ENCODE assay signal across 8 mouse cellular contexts in the genomic region with DNA sequence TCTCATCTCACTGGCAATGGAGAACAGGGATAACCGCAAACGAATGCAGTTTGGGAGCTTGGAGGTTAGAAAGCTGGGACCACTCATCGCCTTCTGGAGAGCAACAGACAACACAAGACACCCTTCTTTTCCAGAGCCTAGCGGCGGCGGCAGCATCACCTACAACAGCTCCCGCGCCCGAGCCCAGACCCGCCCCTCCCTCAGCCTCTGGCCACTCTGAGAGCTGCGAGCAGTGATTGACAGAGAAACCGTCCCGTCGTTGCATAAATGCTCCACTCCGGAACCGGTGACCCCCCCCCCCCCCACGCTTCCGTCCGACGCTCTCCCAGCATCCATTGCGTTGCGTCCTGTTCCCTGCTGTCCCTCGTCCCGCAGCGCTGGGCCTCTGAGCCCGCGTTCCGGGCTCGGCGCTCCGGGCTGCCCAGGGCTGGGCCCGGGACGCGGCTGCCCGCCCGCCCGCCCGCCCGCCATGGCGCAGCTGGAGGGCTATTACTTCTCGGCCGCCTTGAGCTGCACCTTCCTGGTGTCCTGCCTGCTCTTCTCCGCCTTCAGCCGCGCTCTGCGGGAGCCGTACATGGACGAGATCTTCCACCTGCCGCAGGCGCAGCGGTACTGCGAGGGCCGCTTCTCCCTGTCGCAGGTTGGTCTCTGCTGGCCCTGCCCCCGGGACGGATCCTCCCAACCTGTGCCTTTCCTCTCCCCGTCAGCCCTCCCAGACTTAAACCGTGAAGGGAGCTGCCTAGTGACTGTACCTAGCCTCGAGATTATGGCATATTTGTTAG. TPM values are rescaled to one million over a fixed set of nuclear protein-coding genes. Genes with fewer than 3 reads are reported as not detected.
A peak's percentile ranks its signal among the peaks of the same experiment; 100 is the strongest.
DNase-seq lines count a peak whose midpoint lies in the region; ATAC-seq lines count a peak whose summit lies in the region.

A gene (plus strand): TSS at position 343 of the 782 bp plus-strand sequence.

- peak; percentile 100 for ATAC-seq in hindbrain, embryonic 14.5 days (ENCODE audit: low FRiP score)

- peak within 1 kb of the TSS; percentile 87 for H3K4me2 ChIP-seq in hindbrain, embryonic 14.5 days (replicated peaks)

- no peaks in the 10 kb centered on the region for H3K9me3 ChIP-seq in hindbrain, embryonic 14.5 days (ENCODE audit: control insufficient read depth, low read length)

- peaks cover 30% of the 10 kb centered on the region for H3K36me3 ChIP-seq in hindbrain, embryonic 14.5 days (replicated peaks; ENCODE audit: control insufficient read depth, insufficient read depth)

- H3K27ac ChIP-seq in hindbrain, embryonic 14.5 days, result peak within 1 kb of the TSS; percentile 91

- peak; percentile 95 for DNase-seq in R1 (ENCODE audit: low read depth, low spot score)
- peak; percentile 86 to 92 for DNase-seq in cerebellum, postnatal 25 days
- DNase-seq in frontal cortex, postnatal 25 days (ENCODE audit: low spot score in 2 of 2), result peak; percentile 38 to 62
- peak; percentile 92 for DNase-seq in hindbrain, embryonic 14.5 days (ENCODE audit: low spot score)
- peak; percentile 62 for DNase-seq in left cerebral cortex, adult 11 months (ENCODE audit: low spot score)
- peak; percentile 86 to 87 for DNase-seq in lung, postnatal 4 days
- peak; percentile 89 for DNase-seq in retina, postnatal 7 days (ENCODE audit: low read depth, low spot score)
- DNase-seq in urinary bladder, adult 2 months (ENCODE audit: low spot score), result peak; percentile 65

- WGBS in hindbrain, embryonic 14.5 days, result under 1% methylated on average over 59 of the region's 59 CpGs

- H3K9ac ChIP-seq in hindbrain, embryonic 14.5 days, result peak within 1 kb of the TSS; percentile 83

- 0 out of 2 replicates have a peak, but pooled peaks cover 2% of the 10 kb centered on the region for H3K27me3 ChIP-seq in hindbrain, embryonic 14.5 days (ENCODE audit: control insufficient read depth, insufficient read depth, low read length)

- H3K4me1 ChIP-seq in hindbrain, embryonic 14.5 days (replicated peaks; ENCODE audit: control insufficient read depth, insufficient read depth, low read length), result peaks cover 10% of the 10 kb centered on the region

- peak within 1 kb of the TSS; percentile 86 for H3K4me3 ChIP-seq in hindbrain, embryonic 14.5 days (replicated peaks; ENCODE audit: low read length)

RNA-seq across cellular contexts. Expression of the gene that starts here (rescaled TPM):
- polyA plus RNA-seq in hindbrain, embryonic 14.5 days (2014; fragmentation: Nextera tagmentation; extraction: Ambion mirVana), result 50.7 and 60.4 TPM in 2 replicates
- polyA plus RNA-seq in urinary bladder, adult 2 months (2012; rRNA removed), result 15.4 and 16.0 TPM in 2 replicates

Comparison
In these comparisons a context has a peak if more than half of its experiments do, and no peak if none do; other contexts are left out.
1. Peak in every context shown above with its lines: DNase-seq, ATAC-seq, H3K4me3 ChIP-seq and H3K27ac ChIP-seq.